Mouse (Mus musculus) heart, adult 8-10 months (tissue): ENCODE measurements around the gene Egfem1. TPM values are rescaled to one million over a fixed set of nuclear protein-coding genes. Genes with fewer than 3 reads are reported as not detected.
A peak's percentile ranks its signal among the peaks of the same experiment; 100 is the strongest.

Experiments
- DNase-seq: peaks from one replicate; pipeline ENCODE4 v3.0.0; 2022; ENCODE audit warnings: low spot score
- microRNA-seq: library from miRNA; unstranded; fragments of <30 nt; microRNA quantifications from one replicate; pipeline ENCODE4 v1.2.0, GENCODE M21; 2022
- total RNA-seq, 4 experiments: library from RNA; stranded (reverse); gene quantifications; 2 replicates each; pipeline ENCODE4 v1.2.4; 2022

The Egfem1 gene
- total RNA-seq, 4 experiments from 2014 or later = 0.82 TPM; not detected in 3

- DNase-seq = no peak
Observed at GRCm38 (mm10) chr3:29602140-29602539, 520.3 kb downstream of the Egfem1 start.

DNA sequence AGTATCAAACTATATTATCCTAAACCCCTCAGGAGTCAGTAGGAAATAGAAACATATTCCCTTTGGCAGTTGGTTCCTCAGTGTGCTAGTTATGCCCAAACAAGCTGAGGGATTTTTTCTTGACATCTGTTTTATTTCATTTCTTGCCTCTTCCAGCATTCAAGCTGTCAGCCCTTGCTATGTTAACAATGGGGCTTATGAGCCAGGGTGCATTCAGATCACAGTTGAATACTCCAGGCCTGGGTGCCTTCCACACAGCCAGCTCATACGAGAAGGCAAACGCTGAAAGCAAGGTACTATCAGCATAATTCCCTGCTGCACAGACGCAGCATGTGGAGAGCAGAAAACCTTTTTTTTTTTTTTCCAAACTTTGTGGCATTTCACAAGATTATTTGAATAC, 526.9 kb downstream of the Egfem1 start:
- no peak for DNase-seq

DNA sequence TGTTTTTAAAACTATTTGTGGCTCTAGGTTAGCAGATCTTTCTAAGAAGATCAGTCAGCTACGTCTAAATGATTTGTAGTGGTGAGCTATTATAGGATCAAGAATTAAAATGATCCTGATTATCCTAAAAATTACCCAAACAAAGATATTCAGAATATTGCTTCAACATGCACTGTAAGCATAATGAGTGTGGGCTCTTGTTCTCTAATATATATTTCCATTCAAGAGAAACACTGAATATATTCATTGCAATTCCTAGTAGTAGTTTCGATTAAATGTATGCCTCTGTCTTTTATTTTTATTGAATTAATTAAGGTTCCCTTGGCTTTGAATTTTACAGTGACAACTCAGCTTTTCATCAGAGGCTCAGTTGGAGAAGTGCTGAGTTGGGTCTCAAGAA, 527.4 kb downstream of the Egfem1 start:
- no peak for DNase-seq

GRCm38 (mm10) chr3:29619586-29619985, 537.8 kb downstream of the Egfem1 start:
- DNase-seq = no peak

GRCm38 (mm10) chr3:29639819-29640218, 558.0 kb downstream of the Egfem1 start:
- DNase-seq = no peak

GRCm38 (mm10) chr3:29666796-29667195, 585.0 kb downstream of the Egfem1 start:
- no peak for DNase-seq

- DNase-seq = no peak
Observed at GRCm38 (mm10) chr3:29689367-29690285, 607.8 kb downstream of the Egfem1 start.

GRCm38 (mm10) chr3:29701126-29701525, 619.3 kb downstream of the Egfem1 start:
- no peak for DNase-seq

- no peak for DNase-seq
Observed at GRCm38 (mm10) chr3:29706816-29707215, 625.0 kb downstream of the Egfem1 start.

GRCm38 (mm10) chr3:29707467-29707866, 625.6 kb downstream of the Egfem1 start:
- DNase-seq = no peak

DNA sequence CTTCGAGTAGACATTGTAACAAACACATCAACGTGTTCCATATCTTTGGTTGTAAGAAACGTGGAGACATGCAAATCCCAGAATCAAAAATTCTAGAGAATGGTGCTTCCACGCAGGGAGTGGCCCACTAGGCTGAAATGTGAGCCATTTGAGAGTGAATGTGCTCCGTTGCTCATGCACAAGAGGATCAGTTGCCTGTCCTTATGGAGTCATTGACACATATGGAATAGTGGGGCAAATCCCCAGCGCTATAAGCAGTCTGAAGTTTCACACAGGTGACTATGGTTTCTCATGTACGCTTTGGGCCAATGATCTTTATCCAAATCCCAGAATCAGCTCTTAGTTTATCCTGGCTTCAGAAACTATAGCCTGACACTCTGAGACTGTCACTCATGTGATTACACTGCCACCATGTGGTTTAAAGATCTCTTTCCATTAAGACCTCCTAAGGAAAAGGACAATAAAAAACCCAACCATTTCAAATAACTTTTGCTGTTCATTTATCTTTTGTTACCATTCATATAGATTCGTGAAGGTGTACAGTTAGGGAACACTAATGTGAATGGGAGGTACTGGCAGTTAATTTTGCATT, 644.6 kb downstream of the Egfem1 start:
- DNase-seq = peak; percentile 9

- no peak for DNase-seq
Observed at GRCm38 (mm10) chr3:29730062-29730760, 648.4 kb downstream of the Egfem1 start.

- no peak for DNase-seq
Observed at GRCm38 (mm10) chr3:29731509-29731908, 649.7 kb downstream of the Egfem1 start.

- DNase-seq = no peak
Observed at GRCm38 (mm10) chr3:29732626-29733025, 650.8 kb downstream of the Egfem1 start.

- DNase-seq = no peak
Observed at GRCm38 (mm10) chr3:29734251-29734650, 652.4 kb downstream of the Egfem1 start.

DNA sequence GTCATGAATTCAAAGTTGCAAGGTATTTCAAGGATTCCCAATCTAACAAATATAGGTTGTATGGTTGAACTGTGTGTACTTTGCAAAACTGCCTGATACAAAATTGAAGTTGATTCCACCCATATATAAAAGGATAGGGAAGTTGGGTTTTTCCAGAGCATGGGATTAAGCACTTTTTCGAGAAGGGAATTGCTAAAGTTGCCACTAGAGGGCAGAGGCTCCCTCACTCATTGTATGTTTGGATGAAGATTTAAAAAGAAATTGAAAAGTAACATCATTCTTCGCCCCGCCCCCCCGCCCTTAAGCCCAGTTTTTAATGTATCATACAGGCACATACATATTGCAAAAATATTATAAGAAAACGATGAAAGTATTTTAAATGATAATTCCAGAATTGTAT, 657.5 kb downstream of the Egfem1 start:
- DNase-seq = peak; percentile 19

Small RNA genes lying within 50 kb of the gene (microRNA-seq; reads per million reads assigned to microRNA genes)
- not detected for gene Mir21b
- gene Mir551b = not detected

Other genes with a start within 250 kb of the Egfem1 start
- not detected for gene Gm1527, start 189.4 kb upstream of the Egfem1 start, total RNA-seq